Mouse (Mus musculus): ENCODE results near the gene Esrra.
A peak's percentile ranks its signal among the peaks of the same experiment; 100 is the strongest.
"Not testable (repeated sequence)": the region's sequence is repeated elsewhere in the genome, so short reads cannot be mapped to it uniquely, and the experiment has no call there.

Gene Esrra

DNA sequence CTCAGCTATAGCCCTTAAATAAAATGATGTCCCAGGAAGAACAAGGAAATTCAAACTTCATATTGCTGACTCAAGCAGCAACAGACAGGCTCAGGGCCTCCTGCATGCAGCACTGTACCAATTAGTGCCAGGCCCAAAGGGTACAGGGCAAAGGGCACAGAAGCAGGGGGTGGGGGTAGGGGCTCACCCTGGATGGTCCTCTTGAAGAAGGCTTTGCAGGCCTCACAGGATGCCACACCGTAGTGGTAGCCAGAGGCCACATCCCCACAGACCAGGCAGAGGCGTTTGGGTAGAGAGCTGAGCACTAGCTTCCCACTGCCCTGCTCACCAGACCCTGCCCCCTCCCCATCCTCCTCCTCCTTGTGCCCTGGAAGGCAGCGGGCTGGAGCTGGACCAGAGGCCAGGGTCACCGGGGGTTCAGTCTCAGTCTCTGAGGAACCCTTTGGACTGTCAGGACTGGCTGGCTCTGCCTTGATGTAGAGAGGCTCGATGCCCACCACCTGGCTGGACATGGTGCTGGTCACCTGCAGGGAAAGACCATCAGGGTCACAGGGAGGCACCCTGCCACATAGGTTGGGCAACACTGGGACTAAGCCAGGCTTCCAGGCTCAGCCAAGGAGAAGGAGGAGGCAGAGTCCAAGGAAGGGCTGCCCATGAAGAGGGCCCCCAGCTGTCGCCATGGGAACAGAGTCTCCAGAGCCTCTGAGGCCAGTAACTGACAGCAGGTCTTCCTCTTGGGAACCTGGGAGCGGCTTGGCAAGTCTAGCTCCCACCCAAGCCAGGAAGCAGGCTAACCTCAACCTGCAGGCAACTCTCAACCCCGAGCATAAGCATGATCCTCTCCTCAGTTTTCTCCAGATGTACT lies 1.5 kb downstream of the Esrra start:
- peak in 1 of 2 experiments; percentile 44 for DNase-seq

DNA sequence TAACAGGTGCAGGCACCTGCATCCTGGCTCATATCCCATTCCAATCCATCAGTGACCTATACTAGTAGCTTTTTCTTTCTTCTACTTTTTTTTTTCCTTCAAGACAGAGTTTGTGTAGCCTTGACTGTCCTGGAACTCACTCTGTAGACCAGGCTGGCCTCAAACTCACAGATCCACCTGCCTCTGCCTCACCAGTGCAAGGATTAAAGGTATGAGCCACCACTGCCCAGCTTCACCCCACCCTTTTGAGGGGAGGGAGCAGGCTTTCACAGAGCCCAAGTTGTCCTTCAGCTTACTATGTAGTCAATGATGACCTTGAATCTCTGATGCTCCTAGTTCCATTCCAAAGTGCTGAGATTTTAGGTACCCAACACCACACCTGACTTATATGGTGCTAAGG lies 2.2 kb downstream of the Esrra start:
- DNase-seq, result no peak

DNA sequence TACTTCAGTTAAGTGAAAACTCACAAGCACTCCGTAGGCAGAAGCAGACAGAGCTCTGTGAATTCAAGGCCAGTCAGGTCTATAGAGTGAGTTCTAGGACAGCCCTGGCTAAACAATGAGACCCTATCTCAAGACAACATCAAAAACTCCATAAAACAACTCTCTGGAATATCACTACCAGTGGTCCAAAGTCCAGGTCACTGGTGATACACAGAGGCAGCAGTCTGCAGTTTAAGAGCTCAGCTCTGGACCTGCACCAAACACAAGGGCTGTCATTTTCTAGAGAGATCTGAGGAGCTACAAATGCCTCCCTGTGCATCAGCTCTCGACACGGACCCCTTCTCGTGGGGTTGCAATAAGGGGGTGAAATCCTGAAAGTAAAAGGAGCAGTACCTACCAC lies 3.3 kb downstream of the Esrra start:
- DNase-seq, result no peak

DNA sequence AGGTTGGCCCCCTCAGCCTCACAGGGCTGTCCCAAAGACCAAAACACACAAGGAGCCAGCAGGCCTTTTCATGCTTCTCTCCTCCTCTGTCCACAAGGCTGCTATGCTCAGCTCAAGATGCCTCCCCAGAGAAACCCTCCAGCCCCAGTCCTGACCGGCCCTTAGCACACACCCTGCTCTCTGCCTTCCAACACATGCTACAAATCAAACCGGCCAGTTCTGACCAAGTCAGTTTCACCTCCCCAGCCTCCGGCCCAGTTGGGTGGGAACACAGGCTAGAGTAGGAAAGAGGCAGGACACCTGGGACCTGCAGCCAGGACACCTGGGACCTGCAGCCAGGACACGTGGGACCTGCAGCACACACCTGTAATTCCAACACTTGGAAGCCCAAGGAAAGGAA lies 5.1 kb downstream of the Esrra start:
- no peak for DNase-seq

GRCm38 (mm10) chr19:6915276-6915675 lies 6.3 kb downstream of the Esrra start:
- DNase-seq, result no peak

DNA sequence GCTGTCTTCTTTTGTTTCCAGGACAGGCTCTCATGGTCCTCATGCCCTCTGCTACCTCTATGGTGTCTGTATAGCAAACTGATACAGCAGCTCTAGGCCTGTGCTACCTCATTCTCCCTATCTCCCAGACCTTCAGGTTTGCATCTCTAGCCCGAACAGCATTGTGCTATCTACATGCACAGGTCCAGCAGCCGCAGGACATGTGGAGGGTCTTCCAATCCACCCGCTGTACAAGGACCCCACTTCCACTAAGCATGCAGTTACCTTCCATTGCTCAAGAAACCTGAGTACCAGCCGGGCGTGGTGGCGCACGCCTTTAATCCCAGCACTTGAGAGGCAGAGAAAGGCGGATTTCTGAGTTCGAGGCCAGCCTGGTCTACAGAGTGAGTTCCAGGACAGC lies 7.1 kb downstream of the Esrra start:
- DNase-seq, result no peak

DNA sequence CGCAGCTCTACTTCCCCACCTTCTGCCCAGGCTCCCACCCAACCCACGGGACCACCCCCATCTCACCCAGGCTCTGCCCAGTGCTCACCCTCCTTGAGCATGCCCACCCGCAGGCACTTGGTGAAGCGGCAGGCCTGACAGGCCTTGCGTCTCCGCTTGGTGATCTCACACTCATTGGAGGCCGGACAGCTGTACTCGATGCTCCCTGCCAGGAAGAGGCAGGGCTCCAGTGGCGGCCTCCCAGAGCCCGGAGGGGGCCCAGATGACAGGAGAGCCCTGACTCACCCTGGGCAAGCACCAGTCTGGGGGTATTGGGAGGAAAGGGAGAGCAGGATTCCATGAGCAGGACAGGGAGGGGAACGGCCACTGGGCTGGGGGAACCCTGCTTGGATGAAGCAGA lies 7.6 kb downstream of the Esrra start:
- no peak for DNase-seq

DNA sequence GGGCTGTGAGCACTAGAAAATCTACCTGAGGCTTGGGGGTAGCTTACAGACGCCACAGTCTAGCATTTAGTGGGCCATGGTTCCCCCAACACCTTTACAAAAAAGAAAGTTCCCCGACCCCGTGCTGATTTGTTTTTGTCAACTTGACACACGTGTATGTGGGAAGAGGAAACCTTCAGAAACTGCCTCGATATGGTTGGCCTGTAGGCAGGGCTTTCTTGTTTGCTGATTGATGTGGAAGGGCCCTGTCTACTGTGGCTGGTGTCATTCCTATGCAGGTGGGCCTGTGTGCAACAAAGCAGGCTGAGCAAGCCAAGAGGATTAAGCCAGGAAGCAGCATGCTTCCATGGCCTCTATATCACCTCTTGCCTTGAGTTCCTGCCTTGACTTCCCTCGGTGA lies 8.6 kb downstream of the Esrra start:
- DNase-seq, result no peak

DNA sequence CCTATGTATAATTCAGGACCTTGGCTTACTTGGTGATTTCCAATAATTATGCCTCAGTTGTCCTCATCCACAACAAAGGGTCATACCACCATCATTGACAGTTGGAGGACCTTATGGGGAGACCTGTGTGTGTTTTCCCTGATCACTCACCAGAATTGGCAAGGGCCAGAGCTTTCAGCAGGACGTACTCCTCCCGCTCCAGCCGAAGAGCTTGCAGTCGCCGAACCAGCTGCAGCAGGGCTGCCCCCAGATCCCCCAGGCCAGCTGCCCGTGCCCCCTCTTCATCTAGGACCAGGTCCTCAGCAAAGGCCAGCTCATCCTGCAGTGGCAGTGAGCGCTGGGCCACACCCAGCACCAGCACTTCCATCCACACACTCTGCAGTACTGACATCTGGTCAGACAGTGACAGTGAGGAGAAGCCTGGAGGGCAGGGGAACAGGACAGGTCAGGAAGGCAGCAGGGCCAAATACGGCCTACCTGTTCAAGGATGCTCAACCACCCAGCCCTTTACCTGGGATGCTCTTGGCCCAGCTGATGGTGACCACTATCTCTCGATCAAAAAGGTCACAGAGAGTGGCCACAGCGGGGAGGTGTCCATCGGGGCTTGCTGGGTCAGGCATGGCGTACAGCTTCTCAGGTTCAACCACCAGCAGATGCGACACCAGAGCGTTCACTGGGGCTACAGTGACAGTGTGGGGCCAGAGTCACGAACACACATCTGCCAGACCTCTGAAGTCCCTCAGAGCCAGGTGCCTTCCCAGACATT lies 9.2 kb downstream of the Esrra start:
- no peak for DNase-seq

DNA sequence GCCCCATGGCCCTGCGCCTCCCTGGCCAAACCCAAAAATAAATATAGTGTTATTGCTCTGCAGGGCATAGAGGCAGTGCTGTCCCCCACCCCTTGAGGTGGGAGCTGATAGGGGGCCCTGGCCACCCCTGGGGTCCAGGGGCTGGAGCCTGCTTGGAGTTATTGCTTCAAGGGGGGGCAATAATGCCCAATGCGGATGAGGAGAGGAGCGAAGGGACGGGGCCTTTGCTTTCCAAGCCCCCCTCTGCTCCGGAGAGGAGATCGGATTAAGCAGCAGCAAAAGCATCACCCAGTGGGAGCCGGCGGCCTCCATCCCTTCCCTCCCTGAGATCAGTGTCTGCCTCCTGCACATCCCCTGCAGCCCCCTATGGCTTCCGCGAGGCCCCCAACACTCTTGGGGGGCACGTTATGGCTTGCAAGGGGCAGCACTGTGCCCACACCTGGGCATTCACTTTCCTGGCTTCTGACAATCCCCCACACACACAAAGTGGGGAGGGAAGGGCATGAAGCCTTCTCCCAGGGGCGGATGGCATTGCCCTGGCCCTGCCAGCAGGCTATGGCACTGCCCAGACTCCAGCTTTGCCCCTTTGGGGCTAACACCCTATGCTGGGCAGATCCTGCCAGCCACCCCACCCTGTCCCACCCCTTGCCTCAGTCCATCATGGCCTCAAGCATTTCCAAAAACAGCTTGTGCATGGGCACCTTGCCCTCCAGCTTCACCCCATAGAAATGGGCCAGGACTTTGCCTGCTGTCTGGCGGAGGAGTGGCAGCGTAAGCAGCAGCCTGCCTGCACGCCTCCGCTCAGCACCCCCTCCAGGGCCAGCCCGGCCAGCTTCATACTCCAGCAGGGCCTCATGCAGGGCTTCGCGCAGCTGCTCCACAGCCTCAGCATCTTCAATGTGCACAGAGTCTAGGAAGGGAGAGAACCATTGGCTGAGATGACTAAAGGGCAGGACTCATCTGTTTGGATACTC lies 10.2 kb downstream of the Esrra start:
- no peak for DNase-seq

- DNase-seq, result not testable (repeated sequence)
These were observed 11.3 kb downstream of the Esrra start for GRCm38 (mm10) chr19:6910306-6910705.

- peak; percentile 85 to 90 for DNase-seq
These were observed 11.9 kb downstream of the Esrra start, which contains the start of the genes Trmt112 and Prdx5 for GRCm38 (mm10) chr19:6909507-6910289. TSS of gene Trmt112 (plus strand) at chr19:6909698. TSS of gene Prdx5 (minus strand) at chr19:6910106.

DNA sequence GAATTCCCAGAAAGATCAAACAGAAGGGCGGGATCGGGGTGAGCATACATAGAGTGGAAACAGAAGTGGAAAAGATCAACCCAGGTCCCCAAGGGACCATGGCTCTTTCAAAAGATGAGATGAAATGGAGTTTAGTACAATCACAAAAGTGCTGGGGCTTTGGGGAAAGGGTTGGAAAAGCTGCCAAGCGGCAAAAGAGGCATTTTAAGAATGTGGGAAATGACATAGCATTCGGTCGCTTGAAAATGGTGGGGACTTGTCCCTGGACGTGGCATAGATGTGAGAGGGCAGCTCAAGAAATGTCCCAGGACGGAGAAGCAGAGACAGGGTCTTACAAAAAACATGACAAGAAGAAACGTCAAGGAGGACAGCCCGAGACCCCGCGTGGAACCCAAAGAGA lies 12.6 kb downstream of the Esrra start:
- no peak for DNase-seq

GRCm38 (mm10) chr19:6907811-6908540 lies 13.6 kb downstream of the Esrra start:
- DNase-seq, result no peak

- DNase-seq, result no peak
These were observed 14.5 kb downstream of the Esrra start for GRCm38 (mm10) chr19:6907094-6907493.

DNA sequence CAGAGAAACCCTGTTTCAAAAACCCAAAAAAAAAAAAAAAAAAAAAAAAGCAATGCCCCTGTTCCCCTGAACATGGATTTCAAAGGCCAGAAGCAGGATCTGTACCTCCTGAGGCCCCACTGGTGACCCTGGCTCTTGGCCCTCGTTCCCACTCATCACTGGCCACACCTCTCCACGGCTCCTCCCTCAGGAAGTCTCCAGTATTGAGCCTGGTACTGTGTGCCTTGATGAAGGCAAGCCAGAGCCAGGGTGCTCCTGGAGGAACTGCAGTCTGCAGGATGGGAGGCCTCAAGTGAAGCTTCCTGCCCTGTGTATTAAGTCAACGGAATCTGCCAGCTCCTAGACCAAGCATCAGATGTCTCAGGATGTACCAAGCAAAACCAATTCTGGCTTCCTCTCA lies 15.4 kb downstream of the Esrra start:
- no peak for DNase-seq

GRCm38 (mm10) chr19:6905498-6906159 lies 16.0 kb downstream of the Esrra start:
- DNase-seq, result no peak

- DNase-seq, result no peak
These were observed 16.8 kb downstream of the Esrra start for GRCm38 (mm10) chr19:6904846-6905245.

DNA sequence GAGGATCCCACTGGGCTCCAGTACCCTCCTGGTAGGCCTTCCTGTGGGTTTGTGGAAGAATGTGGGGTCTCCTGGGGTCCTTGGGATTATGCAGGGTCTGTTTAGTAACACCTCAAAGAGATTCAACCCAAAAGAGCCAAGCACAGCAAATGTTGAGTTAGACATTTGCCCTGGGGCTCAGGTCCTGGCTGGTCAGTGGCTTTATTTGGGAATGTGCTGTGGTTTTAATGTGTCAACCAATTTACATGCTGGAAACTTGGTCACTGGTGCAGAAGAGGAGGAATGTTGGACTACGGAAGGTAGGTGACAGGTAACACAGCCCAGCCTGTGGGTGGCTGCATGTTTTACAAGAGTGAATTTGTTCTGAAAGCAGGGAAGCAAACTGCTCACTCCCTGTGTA lies 18.6 kb downstream of the Esrra start:
- DNase-seq, result no peak

DNA sequence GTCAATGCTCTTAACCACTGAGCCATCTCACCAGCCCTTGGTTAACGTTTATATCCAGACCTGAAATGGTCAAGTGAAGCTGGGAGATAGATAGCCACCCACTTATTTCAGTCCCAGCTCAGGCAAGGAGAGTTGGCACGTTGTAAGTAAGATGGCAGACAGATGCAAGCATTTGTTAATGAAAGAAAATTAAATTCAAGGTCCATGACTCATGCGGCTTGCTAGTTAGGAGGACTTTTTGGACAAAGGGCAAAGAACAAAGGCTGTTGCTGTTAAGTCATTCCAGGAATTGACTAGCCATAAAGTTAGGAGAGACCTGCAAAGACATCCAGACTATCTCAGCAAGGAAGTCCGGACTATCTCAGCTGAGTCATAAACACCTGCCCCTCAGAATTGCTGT lies 22.0 kb downstream of the Esrra start:
- DNase-seq, result no peak

All from cerebellum, postnatal 36 days (tissue).